Mouse (Mus musculus) forelimb bud, embryonic 11.5 days (tissue): Measurements from ENCODE around the gene Ttc9b.
"Not testable (repeated sequence)": the region's sequence is repeated elsewhere in the genome, so short reads cannot be mapped to it uniquely, and the experiment has no call there.

Source experiments
- DNase-seq: peaks from one replicate; pipeline ENCODE4 v3.0.0-alpha.2; 2012; ENCODE audit warnings: low read depth, low spot score

Ttc9b gene

GRCm38 (mm10) chr7:27635094-27635493, 18.6 kb upstream of the Ttc9b start:
- not testable (repeated sequence) for DNase-seq

GRCm38 (mm10) chr7:27644471-27644870, 9.2 kb upstream of the Ttc9b start:
- no peak for DNase-seq

- DNase-seq, result no peak
These were observed 7.2 kb upstream of the Ttc9b start for GRCm38 (mm10) chr7:27646516-27646915.

- no peak for DNase-seq
These were observed 6.3 kb upstream of the Ttc9b start for GRCm38 (mm10) chr7:27647281-27648002.

GRCm38 (mm10) chr7:27649723-27650122, 4.0 kb upstream of the Ttc9b start:
- DNase-seq, result no peak

- DNase-seq, result peak; percentile 87
These were observed 2.8 kb upstream of the Ttc9b start for GRCm38 (mm10) chr7:27650949-27651348.

GRCm38 (mm10) chr7:27654607-27655276, 1.0 kb downstream of the Ttc9b start:
- DNase-seq, result no peak

- DNase-seq, result no peak
These were observed 1.8 kb downstream of the Ttc9b start for GRCm38 (mm10) chr7:27655545-27655944.

- DNase-seq, result no peak
These were observed 2.9 kb downstream of the Ttc9b start for GRCm38 (mm10) chr7:27656600-27656999.

GRCm38 (mm10) chr7:27657824-27658395, 4.2 kb downstream of the Ttc9b start:
- DNase-seq, result no peak

GRCm38 (mm10) chr7:27658712-27659663, 5.3 kb downstream of the Ttc9b start:
- no peak for DNase-seq

- no peak for DNase-seq
These were observed 8.3 kb downstream of the Ttc9b start for GRCm38 (mm10) chr7:27662038-27662437.

GRCm38 (mm10) chr7:27673064-27673574, 19.4 kb downstream of the Ttc9b start:
- no peak for DNase-seq

GRCm38 (mm10) chr7:27673575-27674131, 19.9 kb downstream of the Ttc9b start:
- DNase-seq, result no peak

GRCm38 (mm10) chr7:27674195-27674521, 20.4 kb downstream of the Ttc9b start:
- DNase-seq, result no peak

GRCm38 (mm10) chr7:27674522-27675221, 21.0 kb downstream of the Ttc9b start, which contains the start of gene Map3k10:
Gene Map3k10, minus strand, starts transcription at chr7:27674598.
- DNase-seq, result peak; percentile 92

- no peak for DNase-seq
These were observed 21.5 kb downstream of the Ttc9b start for GRCm38 (mm10) chr7:27675222-27675612.

- DNase-seq, result no peak
These were observed 29.5 kb downstream of the Ttc9b start for GRCm38 (mm10) chr7:27683218-27683617.

- no peak for DNase-seq
These were observed 31.5 kb downstream of the Ttc9b start for GRCm38 (mm10) chr7:27685220-27685619.

GRCm38 (mm10) chr7:27685681-27686080, 32.0 kb downstream of the Ttc9b start:
- DNase-seq, result peak; percentile 57

GRCm38 (mm10) chr7:27687043-27687442, 33.3 kb downstream of the Ttc9b start:
- DNase-seq, result no peak
